Mouse (Mus musculus) right cerebral cortex, postnatal 25 days (tissue): ENCODE measurements at regions not wholly inside any gene's neighbourhood (a gene's known extent, or its start where the extent isn't known, plus 50 kb on each side); places are given as distances from the start of the nearest gene placed in this dataset.

Source experiments
- DNase-seq: peaks from one replicate; pipeline ENCODE4 v3.0.0; 2022

DNA sequence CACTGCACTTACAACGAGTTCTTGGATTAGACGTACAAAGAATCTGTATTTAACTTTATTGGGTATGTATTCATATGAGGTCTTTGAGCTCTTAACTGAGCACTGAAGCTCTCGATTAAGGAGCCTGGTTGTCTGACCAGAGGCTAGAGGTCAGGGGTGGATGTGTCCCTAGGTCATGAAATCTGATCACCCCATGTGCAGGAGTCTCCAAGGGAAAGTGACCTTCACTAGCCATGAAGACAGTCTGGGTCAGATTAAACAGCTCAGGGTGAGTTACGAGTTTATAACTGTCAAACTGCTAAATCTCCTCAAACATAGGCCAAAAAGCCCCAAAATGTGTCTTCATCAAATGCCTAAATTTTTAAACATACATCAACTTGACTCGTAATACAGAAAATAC, 216.8 kb downstream of the Rchy1 start:
- DNase-seq: no peak

DNA sequence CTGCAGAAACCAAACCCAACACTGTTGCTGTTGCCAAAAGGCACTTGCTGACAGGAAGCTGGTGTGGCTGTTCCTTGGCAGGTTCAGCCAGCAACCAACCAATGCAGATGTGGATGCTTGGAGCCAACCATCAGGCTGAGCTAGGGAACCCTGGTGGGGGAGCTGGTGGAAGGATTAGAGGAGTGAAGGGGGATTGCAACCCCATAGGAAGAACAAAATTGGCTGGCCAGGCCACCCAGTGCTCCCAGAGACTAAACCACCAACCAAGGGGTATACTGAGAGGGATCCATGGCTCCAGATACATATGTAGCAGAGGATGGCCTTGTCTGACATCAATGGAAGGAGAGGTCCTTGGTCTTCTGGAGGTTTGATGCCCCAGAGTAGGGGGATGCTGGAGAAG, 218.5 kb downstream of the Rchy1 start:
- DNase-seq: no peak

DNA sequence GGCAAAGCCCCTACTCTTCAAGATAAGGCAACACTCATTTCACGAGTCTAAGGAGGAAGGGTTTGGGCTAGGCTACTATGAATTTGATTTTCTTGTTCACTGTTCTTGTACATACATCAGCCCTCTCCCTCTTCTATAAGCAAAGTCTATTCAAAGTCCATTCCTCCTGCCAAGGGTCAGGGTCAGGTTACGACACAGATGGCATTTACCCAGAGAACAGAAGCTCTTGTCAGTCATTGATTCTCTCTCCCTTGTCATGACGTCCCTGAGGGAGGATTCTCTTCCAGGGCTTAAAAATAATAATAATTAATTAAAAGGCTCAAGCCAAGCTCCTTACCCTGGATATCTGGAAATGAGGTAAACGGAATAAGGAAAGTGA, 222.7 kb downstream of the Rchy1 start:
- no peak for DNase-seq

DNA sequence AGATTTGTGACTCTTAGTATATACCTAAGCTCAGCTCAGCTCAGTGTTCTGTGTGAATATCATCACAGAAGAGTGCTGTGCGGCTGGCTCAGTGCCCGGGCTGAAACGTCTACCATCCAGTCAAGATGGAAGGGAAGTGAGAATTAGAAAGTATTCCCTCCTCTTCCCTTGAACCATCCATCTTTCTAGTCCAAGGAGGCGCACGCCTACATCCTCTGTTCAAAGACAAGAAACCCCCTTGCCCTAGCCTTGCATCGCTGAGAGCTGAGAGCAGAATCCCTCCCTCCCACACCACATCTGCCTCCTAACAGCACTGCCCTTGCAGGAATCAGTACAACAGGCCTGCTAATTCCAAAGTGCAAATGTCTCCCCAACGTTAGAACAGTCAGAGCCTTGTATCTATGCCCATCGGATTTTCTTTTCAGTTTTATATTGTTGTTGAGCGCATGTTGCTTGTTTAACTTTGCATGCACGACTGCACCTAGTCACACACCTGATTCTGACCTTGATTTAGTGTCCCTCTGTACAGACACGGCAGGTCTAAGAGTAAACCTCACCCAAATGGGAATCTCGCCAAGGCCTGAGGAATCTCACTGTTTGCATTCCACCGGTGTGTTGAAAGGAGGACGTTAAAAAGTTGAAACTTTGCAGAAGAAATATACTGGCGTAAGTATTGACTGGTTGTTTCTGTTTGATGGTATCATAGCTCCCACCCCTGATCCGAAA, 222.2 kb downstream of the Parm1 start:
- DNase-seq: peak; percentile 52

DNA sequence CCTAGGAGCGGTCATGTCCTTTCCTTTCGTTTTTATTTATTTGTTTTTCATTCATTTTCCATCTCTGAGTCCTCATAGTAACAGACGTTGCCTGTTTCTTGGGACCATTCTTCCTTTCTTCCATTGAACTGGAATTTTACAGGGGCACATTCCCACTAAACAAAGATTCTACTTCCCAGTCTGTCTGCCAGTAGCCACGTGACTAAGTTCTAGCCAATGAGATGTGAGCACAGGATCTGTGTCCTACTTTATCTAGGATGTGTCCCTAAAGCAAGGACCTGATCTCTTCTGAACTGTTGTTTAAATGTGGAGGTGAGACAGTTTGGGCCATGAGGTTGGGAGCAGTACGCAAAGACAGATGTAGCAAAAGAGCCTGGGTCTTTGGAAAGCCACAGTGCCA, 214.6 kb downstream of the Parm1 start:
- no peak for DNase-seq

DNA sequence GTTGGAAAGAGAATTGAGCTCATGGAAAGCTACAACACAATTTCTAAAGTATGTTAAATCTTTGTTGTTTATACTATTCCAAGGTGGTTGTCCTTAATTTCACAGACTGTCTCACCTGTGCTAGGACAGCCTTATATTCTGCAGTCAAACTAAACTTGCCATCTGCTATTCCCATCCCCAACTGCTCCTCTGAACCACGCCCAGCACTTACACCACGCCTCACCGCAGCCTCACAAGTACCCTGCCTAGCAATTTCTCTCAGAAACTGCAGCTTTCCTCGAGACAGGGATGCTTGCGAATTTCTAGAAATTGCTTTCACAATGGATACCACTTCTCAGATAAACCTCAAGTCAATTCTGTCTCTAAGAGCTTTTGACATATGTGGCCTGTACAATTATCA, 213.7 kb downstream of the Parm1 start:
- DNase-seq: no peak

DNA sequence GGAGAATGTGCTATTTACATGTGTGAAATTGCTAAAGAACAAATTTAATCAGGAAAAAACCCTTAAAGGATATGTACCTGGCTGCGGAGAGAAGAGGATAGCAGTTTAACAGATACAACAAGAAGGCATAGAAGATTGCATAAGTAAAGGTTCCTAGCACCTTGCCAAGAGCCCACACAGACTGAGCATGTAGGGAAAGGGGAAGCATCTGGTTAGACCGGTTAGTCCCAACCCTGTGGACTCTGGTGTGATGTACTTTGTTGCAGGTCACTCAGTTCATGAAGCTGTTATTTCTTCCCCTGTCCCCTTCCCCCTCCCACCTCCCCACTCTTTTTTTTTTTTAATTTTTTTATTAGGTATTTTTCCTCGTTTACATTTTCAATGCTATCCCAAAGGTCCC, 212.5 kb downstream of the Parm1 start:
- DNase-seq: no peak

DNA sequence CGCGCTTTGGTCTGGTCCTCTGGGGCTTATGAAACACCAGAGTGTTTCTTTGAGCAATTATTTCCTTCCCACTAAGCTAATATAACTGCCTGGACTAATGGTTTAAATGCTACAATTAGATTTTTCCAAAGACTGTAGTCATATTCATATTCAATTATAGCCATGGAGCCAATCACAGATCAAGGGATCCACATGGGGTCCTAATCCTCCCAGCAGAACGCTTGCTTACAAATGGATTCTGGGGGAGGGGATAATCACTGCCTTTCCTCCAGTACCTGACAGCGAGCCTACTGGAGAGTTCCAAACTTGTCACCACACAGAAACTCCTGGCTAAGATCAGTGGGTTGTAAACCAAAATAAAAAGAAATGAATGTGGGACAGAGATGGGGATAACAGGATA, 212.0 kb downstream of the Parm1 start:
- no peak for DNase-seq

DNA sequence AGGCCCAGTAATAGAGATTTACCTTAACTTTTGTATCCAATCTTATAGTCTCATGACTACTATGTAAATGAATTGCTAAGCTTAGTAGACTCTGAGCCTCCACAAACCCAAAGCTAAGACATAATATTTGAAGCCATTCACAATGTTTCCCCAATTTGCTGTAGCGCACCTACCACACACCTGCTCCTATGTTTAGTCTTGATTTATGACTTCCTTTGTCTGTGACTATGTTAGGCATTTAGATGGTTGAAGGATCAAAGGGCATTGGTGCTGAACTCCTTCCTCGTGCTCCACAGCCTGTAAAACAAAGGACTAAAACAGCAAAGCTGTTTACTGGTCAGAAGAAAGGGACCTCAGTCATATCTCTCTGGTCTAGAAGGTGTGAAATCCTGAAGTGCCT, 210.0 kb downstream of the Parm1 start:
- DNase-seq: no peak

DNA sequence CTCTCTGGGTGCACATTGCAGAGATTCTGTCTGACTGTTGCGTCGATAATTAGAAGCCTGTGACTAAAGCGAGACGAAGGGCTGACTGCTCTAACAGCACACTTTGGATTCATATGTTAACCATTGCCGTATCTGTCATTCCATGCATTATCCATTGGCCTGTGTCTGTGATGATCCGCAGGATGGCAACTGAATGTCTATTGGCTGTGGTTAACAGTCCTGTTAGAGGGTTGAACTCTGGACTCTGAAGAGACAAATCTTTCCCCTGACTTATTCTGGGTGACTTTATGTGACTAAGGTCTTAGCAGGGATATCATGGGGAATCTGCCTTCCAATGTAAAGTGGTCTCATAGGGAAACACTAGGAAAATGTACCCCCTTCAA, 208.7 kb downstream of the Parm1 start:
- DNase-seq: no peak

DNA sequence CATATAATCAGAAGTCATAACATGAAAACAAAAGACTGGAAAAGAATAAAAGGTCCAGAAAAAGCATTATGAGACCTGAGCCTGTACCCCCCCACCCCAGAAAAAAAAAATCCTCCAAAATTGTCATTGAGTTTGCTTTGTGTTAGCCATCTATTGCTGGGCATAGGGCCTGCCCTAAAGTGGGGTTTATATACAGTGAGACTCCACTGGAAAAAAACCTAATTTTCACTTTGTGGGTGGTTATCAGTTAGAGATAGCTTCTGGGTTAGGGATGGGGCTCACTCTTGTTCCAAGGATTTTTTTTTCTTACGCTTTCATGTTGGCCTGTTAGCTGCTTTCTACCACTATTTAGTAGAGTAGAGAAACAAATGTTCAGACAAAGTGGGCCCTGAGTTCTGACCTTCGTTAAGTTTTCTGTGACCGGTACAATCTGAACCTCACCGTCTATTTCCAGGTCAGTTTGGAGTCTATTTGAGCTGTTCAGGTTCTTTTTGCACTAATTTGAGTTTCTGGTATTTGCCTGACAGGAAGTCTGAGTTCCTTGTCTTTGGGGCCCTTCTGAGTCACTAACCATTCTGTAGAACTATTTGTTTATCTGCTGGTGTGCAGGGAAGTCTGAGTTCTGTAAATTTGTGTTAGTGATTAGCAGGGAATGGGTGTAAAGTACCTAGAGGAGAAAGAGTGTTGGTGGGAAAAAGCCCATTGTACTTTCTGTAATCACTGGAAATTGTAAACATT, 208.1 kb downstream of the Parm1 start:
- no peak for DNase-seq

DNA sequence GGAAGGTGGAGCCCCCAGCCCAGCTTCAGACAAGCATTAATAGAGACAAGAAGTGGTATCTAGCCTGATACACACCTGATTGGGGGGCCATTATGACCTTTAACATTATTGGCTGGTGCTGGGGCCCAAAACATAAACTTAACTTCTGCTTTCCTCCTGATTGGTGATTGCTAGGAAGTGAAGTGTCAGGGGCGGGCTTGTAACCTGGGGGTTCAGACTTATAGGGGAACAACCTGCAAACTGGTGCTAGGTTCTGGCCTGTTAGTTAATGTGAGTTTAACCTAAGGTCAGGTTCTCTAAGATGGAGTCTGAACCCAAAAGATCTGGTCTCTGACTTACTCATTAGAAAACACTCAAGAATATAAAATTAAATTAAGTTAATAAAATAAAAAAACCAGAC, 207.5 kb downstream of the Parm1 start:
- DNase-seq: no peak

DNA sequence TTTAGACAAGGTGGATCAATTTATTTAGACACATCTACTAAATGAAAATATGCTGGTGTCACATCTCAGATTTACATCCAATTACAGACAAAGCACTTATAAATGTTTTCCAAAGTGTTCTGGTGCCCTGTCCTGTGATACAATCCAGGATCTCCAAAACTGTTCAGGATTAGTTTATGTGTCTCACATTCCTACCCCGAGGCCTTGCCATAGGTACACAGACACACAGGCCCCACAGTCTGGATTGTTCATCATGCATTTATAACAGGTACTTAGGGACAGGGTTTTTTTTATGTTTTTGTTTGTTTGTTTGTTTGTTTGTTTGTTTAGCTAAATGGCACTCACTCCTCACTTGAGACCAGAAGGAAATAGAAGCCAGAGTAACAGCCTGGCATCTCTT, 206.0 kb downstream of the Parm1 start:
- DNase-seq: no peak

DNA sequence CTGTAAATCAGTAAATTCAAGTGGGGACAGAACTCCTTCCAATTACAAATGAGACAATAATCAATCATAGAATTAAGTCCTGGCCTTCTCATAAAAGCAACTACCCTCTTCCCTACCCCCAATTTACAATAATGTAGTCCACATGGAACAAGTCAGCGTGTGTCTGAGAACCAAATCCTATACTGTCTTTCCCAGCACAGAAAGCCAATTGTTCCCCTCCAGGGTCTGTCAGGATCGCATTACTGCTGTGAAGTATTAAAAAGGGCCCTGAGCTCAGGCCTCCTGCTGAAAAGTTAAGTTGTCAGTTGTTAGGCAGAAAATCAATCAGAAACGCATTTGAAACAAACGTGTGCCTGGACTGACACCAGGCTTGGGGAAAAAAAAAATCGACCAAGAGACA, 205.6 kb downstream of the Parm1 start:
- DNase-seq: no peak

DNA sequence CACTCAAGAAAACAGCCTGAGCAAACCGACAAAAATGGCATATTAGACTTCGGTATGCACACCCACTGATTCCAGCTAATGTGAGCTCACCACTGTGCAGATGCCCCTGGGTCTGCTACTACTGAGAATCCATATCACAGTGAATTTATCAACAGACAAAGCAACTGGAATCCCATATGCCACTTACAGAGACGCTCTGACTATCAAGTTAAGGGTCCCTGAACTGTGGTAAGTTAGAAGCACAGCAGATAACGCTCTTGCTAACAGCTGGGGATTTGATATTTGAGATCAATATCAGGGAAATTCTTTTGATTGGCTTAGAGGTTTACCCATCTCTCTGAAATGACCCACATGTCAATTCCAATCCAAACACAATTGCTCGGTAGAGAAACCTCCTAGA, 205.0 kb downstream of the Parm1 start:
- DNase-seq: no peak

DNA sequence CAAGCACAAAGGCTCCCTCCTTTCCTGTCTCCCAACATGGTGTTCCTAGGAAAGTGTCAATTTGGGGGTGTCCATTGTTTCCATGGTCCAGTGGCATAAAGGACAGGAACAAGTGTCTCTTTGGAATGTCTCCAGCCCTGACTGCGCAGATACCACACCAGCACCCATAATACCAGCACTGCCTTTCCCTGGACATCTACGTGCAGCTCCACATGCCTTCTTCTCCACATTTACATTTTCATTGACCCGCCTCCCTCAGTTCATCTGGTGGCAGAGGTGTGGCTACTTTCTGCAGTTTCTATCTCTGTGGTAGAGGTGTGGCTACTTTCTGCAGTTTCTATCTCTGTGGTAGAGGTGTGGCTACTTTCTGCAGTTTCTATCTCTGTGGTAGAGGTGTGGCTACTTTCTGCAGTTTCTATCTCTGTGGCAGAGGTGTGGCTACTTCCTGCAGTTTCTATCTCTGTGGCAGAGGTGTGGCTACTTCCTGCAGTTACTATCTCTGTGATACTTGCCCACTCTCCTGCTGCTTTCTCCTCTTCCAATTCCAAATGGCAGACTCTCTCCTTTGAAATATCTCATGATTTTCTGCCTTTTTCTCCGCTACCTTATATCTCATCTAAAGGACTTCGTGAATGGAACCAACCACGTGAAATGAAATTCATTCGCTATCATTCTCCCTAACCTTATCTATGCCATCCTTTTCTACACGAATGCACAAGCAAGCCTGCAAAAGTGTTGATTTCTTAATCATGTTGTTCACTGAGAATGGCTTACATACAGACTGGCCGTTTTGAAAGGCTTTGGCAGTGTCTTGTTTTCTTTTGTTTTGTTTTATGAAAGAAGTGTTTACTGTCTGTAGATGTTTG, 204.0 kb downstream of the Parm1 start:
- no peak for DNase-seq

DNA sequence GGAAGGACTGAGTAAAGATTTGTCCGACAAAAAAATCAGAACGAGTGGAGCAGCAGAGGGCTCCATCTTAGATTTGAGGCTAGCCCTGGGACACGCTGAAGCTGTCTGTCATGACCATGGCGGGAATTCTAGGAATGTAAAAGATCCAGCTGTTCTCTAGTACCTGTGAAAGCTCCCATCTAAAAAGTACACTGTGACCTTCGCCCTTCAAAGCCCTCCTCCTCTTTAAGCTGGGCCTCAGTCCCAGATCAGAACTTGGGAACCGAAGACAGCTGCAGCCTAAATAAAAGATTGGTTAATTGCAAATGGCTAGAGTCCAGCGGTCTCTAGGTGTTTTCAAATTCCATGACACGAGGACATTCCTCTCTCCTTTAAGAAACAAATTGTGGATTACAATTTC, 195.6 kb downstream of the Parm1 start:
- DNase-seq: no peak

DNA sequence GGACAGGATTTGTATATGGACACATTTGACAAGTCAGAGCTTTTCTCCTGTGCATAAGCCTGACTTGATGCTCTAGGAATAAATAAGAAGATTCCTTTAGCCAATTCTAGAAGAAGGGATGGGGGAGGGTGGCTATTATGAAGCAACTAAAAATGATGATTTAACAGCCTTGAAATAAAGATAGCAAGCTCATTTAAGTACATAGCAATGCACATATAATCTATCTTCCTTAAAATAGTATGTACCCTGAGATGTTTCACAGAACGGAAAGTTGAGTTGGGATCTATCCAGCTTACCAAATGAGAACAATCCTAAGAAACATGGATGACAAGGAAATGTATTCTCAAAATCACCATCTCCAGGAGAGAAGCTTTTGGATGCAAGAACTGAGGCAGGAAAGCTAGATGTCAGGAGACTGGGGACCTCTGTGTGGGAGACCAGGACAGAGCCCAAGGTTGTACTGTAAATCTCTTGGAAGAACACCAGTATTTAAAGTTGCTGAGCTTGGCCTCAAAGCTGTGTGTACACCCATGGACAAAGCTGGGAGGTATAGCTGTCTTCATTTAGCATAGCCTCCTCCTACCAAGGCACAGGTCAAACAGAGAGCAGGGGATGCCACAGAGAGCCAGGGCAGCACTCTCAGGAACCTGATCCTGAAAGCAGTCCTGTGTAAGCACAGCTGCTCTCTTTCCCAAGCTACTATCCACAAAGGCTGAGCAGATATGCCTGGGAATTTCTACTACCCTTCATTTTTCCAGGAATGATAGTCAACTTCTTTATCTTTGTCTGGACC, 192.3 kb downstream of the Parm1 start:
- no peak for DNase-seq

DNA sequence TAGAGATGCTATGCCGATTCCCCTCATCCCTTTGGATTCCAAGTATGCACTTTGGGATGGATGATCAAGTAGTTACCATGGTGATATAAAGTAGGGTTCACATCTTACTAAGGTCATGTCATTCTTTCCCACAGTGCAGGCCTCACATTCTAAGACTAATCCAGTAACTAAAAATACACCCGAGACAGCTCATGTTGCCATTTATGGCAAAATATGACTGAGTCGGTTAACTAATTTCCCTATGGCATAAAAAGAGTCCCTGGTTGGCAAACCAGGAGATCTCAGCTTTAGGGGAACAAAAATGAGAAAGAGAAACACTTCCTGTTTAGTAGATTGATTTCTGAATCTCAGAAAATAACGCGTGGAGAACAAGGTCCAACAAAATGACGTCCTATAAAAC, 190.7 kb downstream of the Parm1 start:
- DNase-seq: no peak

DNA sequence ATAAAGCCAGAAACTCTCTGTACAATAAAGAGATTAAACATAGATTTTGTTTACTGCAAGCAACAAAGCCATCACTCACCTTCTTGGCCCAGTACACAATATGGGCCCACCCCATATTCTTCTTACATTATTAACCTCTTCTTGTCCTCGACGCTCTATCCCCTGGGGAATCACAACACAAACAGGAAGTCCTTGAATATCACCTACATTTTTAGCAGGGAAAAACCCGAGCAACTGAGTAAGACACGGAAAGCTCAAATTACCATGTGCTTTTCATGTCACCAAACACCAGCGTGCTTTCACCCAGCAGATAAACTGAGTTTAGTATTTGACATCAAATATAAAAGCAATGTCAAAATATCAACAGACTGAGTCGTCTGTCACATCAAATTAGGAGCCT, 179.7 kb downstream of the Parm1 start:
- no peak for DNase-seq

DNA sequence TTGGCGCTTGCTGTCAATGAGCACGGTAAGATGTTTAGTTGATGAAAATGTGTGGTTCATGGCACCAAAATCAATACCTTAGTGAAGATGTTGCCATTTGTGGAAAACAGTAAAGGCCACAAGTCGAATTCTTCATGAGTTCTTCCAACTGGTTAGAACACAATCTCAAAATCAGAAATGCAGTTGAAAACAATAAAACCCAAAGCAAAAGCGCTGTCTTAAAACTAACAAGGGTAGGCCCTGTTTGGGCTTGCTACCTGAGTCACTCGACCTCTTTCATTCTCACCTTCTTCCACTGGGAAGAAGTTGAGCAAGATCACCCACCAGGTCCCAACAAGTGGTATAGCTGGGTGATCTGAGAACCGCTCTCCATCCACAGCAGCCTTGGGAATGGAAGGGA, 179.1 kb downstream of the Parm1 start:
- no peak for DNase-seq

DNA sequence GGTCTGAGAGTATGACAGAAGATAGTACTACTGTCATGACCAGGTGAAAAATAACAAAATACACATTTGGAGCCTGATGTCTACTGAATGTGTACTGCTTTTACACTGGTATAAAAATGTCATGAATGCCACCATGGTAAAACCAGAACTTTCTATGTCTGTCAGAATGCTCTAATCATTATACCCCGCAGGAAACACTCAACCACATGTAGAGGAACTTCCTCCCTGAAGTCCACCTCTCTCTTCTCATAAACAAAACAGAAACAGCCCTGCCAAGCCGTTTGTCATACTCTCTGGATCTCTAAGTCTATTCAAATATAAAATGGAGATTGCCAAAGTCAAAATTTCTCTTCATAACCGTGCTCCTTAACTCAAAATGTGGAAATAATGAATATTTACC, 178.2 kb downstream of the Parm1 start:
- no peak for DNase-seq

DNA sequence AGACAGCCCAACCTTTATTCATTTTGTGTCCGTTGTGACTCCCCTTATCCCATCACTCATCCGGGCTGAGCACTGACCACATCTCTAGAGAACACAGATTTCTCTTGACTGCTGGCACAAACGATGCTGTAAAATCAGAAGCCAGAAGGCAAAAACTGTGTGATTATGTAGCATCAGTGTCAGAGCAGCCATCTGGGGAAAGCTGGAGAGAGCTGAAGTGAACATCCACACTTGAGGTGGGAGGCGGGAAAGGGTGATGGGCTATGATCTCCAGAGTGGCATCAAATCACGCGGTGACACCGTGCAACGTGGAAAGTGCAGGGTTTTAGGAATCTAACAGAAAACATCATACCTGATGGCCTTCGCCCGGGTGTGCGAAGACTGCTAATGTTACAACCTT, 175.9 kb downstream of the Parm1 start:
- DNase-seq: no peak
